Mouse (Mus musculus): ENCODE results near the gene Sart1. TPM values are rescaled to one million over a fixed set of nuclear protein-coding genes. Genes with fewer than 3 reads are reported as not detected.

Sart1 gene
- 61.2 and 66.4 TPM in 2 replicates for polyA plus RNA-seq (2015; fragmentation: Nextera tagmentation; extraction: Ambion mirVana)

DNA sequence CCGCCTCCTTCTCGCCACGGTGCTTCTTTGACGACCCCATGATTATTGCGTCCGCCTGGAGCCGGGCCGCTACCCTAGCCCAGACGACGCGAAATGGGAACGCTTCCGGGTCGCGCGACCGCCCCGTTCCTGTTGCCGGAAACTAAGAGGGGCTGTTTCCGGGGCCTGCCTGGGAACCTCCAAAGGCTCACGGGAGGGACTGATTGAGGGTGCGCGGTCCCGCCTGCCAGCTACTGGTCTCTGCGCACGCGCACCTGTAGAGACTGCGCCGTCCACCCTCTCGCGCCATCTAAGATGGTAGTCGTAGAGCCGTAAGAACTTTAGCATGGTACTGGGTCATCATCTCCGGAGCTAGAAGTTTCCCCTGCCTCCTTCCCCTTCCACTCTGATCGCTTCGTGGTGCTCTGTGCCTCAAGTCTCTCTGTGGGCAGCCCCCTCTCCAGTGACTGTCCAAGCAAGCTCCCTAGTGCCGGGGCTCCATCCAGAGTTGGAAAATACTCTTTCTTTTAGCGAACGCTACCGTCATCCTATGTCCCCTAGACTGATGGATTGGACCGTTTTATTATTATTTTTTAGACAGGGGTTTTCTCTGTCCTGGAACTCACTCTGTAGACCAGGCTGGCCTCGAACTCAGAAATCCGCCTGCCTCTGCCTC is at the start of gene Sart1:
TSS of gene Sart1 (minus strand) at position 116 of the 655 bp plus-strand sequence.
- peak; percentile 96 for ATAC-seq
- peak within 1 kb of the TSS; percentile 88 for H3K27ac ChIP-seq
- peaks cover 18% of the 10 kb centered on the region for H3K36me3 ChIP-seq
- no peaks in the 10 kb centered on the region for H3K27me3 ChIP-seq (replicated peaks)
- H3K9me3 ChIP-seq = no peaks in the 10 kb centered on the region
- peak within 1 kb of the TSS; percentile 84 for H3K4me2 ChIP-seq (replicated peaks)
- peak within 1 kb of the TSS; percentile 97 for H3K4me3 ChIP-seq (replicated peaks)
- peaks cover 24% of the 10 kb centered on the region for H3K4me1 ChIP-seq (replicated peaks)
- peak within 1 kb of the TSS; percentile 91 for H3K9ac ChIP-seq
- 2% methylated on average over 43 of the region's 43 CpGs for WGBS

DNA sequence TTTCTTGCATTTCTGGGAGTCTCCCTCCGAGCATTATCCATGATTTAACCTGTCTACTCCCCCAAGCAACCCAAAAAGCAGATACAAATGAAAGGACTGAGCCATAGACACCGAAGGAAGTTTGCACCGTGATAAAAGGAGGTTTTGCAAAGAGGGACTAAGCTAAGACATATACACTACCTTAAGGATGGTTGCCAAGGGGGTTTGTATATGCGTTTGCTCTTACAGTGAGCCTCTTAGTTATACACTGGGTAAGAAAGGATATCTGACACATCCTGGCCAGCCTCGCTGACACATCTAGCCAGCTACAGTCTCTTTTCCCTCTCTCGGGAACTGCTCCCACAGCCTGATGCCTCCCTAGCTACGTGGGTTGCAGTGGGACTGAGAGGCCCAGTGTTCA is 45.4 kb upstream of the Sart1 start:
- no peaks in the 10 kb centered on the region for H3K27me3 ChIP-seq (replicated peaks)
- peaks cover 13% of the 10 kb centered on the region for H3K4me1 ChIP-seq (replicated peaks)
- no peak for ATAC-seq
- peak overlapping the region; percentile 45; the same call in 1 of the 2 replicates for H3K9ac ChIP-seq
- 64% methylated on average over 7 of the region's 7 CpGs for WGBS
- peak overlapping the region; percentile 35; the same call in 1 of the 2 replicates for H3K4me3 ChIP-seq (replicated peaks)
- peak overlapping the region; percentile 88 for H3K4me2 ChIP-seq (replicated peaks)
- no peaks in the 10 kb centered on the region for H3K36me3 ChIP-seq
- H3K27ac ChIP-seq = peak overlapping the region; percentile 74
- H3K9me3 ChIP-seq = no peaks in the 10 kb centered on the region

DNA sequence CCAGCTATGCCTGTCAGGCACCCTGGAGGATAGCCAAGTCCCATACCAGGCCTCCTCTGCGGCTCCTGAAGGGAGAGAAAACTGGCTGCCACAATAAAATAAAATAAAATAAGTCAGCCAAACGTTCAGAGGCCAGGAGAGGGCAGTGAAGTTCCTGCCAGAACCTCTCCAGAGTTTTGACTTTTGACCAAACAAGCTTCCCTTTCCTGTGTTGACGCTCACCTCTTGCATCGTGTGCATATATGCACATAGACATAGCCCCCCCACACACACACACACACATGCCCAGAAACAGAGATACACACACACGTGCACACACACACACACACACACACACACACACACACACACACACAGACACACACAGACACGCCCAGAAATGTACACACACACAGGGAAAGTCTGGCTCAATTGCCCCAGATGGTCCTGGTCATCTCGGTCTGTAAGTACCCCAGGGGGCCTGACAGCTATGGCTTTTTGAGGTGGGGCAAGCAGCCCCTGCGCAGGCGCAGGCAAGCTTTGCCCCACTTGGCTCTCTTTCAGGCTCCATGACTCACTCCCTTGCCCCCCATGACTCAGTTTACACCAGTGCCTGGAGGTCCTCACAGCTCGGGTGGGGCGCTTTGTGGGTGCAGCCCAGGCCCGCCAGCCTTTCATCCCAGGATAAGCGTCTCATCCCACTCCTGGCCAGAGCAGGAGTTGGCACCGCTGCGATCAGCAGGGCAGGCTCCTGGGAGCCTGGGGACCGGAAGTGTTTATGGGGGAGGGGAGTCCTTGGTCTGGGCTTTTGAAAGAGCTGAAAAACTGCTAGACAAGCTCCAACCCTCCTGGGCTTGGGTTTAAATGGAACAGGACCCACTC is 44.7 kb upstream of the Sart1 start:
- Histone ChIP-seq H3K27me3 (replicated peaks) (no peaks in the 10 kb centered on the region), H3K4me3 (replicated peaks) (peak overlapping the region; percentile 35), H3K9me3 (no peaks in the 10 kb centered on the region), H3K27ac (peak overlapping the region; percentile 74), H3K36me3 (no peaks in the 10 kb centered on the region), H3K4me2 (replicated peaks) (peak overlapping the region; percentile 88), H3K9ac (peak overlapping the region; percentile 45), H3K4me1 (replicated peaks) (peaks cover 13% of the 10 kb centered on the region)
- WGBS = 4% methylated on average over 16 of the region's 16 CpGs
- peak; percentile 73 for ATAC-seq

DNA sequence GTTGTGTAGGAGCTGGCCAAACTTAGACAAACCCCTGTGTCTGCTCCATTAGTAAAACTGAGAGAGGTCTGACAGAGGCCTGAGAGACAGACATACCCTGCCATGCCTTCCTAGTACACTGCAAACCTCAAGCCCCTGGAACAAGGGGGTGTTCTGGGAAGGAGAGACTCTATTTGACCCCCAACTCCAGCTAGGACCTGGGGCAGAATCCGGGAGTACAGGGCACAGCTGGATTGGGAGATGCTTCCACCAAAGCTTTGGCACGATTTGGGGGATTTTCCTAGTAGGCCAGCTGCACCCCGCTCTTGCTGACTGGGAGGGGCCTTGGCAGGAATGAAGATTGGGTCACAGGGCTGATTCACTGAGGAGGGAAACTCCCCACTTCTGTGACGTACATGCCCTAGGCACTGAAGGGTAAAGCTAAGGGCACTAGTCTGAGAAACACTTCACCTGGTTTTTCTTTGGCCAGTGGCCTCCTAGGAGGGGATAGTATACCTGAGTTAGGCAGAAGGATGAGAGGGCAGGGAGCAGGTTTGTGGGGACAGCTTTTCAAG is 43.5 kb upstream of the Sart1 start:
- H3K9me3 ChIP-seq = no peaks in the 10 kb centered on the region
- H3K27ac ChIP-seq = no peak overlapping the region
- no peak overlapping the region for H3K9ac ChIP-seq
- H3K36me3 ChIP-seq = peaks cover 3% of the 10 kb centered on the region; the same call in 1 of the 2 replicates
- H3K4me3 ChIP-seq (replicated peaks) = no peak overlapping the region
- no peak for ATAC-seq
- H3K27me3 ChIP-seq (replicated peaks) = no peaks in the 10 kb centered on the region
- 73% methylated on average over 4 of the region's 4 CpGs for WGBS
- peaks cover 19% of the 10 kb centered on the region for H3K4me1 ChIP-seq (replicated peaks)
- H3K4me2 ChIP-seq (replicated peaks) = no peak overlapping the region

DNA sequence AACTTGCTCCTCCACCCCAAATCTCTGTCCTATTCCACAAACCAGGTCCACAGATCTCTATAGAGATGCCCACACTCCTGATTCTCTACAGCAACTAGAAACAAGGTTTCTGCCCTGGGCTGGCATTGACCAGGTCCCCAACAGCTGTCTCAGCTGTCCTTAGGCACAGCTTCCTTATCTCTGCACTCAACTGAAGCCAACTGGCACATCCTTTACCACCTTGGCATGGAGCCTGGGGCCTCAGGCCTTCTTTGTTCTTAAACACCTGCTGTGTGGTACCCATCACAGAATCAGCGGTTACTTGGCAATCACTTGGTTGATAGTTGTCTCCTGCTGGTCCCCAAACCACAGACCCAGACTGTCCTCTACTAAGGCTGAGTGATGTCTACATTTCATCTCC is 41.9 kb upstream of the Sart1 start:
- no peak overlapping the region for H3K4me2 ChIP-seq (replicated peaks)
- H3K36me3 ChIP-seq = peaks cover 9% of the 10 kb centered on the region
- H3K27ac ChIP-seq = no peak overlapping the region
- H3K9ac ChIP-seq = no peak overlapping the region
- no peaks in the 10 kb centered on the region for H3K9me3 ChIP-seq
- no peak for ATAC-seq
- no peaks in the 10 kb centered on the region for H3K27me3 ChIP-seq (replicated peaks)
- H3K4me3 ChIP-seq (replicated peaks) = no peak overlapping the region
- peaks cover 32% of the 10 kb centered on the region for H3K4me1 ChIP-seq (replicated peaks)
- 84% methylated on average over 1 of the region's 1 CpGs for WGBS

DNA sequence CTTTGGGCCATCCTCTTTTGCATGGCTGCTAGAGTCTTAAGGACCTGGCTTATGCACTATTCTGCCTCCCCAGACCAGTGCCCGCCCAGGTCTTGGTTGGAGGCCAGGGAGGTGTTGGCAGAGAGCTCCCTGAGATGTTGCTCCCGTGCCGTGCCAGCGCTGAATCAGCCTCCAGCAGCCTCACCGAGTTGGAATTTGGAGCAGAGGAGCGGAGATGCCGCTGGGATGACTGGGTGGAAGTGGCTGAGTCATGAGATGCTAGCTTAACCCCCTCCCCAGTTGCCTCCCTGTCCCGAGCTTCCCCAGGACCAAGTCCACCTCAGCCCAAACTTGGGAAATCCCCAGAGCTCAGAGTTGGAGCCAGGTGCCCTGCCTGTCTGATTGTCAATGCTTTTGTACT is 41.3 kb upstream of the Sart1 start:
- Histone ChIP-seq H3K9me3 (no peaks in the 10 kb centered on the region), H3K36me3 (peaks cover 9% of the 10 kb centered on the region), H3K4me1 (replicated peaks) (peaks cover 32% of the 10 kb centered on the region), H3K27ac (no peak overlapping the region), H3K9ac (no peak overlapping the region), H3K4me2 (replicated peaks) (no peak overlapping the region), H3K27me3 (replicated peaks) (no peaks in the 10 kb centered on the region), H3K4me3 (replicated peaks) (no peak overlapping the region)
- WGBS = 65% methylated on average over 8 of the region's 8 CpGs
- no peak for ATAC-seq

DNA sequence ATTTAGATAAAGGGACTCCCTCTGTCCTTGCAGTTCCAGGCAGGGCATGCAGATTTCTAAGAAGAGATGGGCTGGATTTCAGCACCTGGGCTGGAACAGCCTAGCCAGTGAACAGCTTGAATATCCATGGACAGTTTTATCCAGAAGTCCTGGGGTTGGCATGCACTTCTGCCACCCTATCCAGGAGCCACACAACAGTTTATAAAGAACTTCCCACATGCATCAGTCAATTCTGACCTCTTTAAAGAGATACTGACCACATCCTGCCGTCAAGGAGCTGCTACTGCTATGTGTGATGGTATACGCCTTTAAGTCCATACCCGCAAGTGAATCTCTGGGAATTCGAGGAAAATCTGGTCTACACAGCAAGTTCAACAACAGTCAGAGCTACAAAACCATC is 40.7 kb upstream of the Sart1 start:
- H3K9me3 ChIP-seq = no peaks in the 10 kb centered on the region
- H3K4me3 ChIP-seq (replicated peaks) = no peak overlapping the region
- peaks cover 32% of the 10 kb centered on the region for H3K4me1 ChIP-seq (replicated peaks)
- 76% methylated on average over 4 of the region's 4 CpGs for WGBS
- ATAC-seq = no peak
- H3K9ac ChIP-seq = no peak overlapping the region
- no peaks in the 10 kb centered on the region for H3K27me3 ChIP-seq (replicated peaks)
- peaks cover 9% of the 10 kb centered on the region for H3K36me3 ChIP-seq
- no peak overlapping the region for H3K4me2 ChIP-seq (replicated peaks)
- H3K27ac ChIP-seq = no peak overlapping the region

DNA sequence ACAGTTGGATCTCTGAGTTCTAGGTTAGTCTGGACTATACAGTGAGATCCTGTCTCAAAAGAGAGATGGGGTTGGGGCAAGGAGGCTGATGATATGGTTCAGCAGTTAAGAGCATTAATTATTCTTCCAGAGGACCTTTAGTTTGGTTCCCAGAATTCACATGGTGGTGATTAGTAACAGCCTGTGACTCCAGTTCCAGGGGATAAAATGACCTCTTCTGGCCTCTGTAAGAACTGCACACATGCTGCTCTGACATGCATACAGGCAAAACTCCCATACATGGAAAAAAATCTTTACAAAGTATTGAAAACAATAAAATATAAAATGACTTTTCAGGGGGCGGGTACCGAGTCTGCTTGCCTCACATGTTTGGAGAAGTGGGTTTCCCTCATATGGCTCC is 39.6 kb upstream of the Sart1 start:
- 80% methylated on average over 2 of the region's 2 CpGs for WGBS
- Histone ChIP-seq H3K4me1 (replicated peaks) (peaks cover 31% of the 10 kb centered on the region), H3K4me3 (replicated peaks) (no peak overlapping the region), H3K27me3 (replicated peaks) (no peaks in the 10 kb centered on the region), H3K27ac (no peak overlapping the region), H3K9ac (no peak overlapping the region), H3K4me2 (replicated peaks) (no peak overlapping the region), H3K36me3 (peaks cover 9% of the 10 kb centered on the region), H3K9me3 (no peaks in the 10 kb centered on the region)
- no peak for ATAC-seq

DNA sequence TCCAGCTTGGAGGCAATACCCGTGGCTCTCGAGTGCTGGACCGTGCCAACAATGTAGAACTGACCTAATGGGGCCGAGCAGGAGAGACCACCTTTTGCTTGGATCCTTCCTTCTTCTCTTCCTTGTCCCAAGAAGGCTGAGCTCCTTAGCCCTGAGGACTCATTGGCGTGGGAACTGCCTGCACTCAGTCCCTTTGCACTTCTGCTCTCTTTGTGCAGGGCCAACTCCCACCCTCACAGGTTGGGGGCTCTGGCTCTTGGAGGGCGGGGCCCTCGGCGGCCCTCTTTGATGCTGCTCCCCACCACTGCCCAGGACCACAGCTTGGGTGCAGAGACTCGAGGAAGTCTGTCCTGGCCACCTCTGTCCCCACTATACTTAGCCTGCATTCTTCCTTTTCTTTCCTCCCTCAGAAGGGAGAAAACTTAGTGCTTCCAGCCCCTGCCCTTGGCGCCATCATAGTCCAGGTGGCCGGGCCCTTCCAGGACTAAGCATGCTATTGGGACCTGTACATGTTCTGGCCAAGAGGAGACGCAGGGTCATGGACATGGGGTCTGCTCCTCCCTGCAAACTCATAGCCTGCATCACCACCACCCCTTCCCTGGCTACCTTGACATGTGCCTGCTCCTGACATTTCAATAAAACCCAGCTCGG is 38.3 kb upstream of the Sart1 start:
- Histone ChIP-seq H3K9ac (no peak overlapping the region), H3K4me3 (replicated peaks) (peak overlapping the region; percentile 83; the same call in 1 of the 2 replicates), H3K27me3 (replicated peaks) (no peaks in the 10 kb centered on the region), H3K36me3 (peaks cover 11% of the 10 kb centered on the region), H3K9me3 (no peaks in the 10 kb centered on the region), H3K4me1 (replicated peaks) (peaks cover 28% of the 10 kb centered on the region), H3K27ac (no peak overlapping the region), H3K4me2 (replicated peaks) (peak overlapping the region; percentile 64)
- WGBS = 92% methylated on average over 13 of the region's 13 CpGs
- ATAC-seq = no peak

DNA sequence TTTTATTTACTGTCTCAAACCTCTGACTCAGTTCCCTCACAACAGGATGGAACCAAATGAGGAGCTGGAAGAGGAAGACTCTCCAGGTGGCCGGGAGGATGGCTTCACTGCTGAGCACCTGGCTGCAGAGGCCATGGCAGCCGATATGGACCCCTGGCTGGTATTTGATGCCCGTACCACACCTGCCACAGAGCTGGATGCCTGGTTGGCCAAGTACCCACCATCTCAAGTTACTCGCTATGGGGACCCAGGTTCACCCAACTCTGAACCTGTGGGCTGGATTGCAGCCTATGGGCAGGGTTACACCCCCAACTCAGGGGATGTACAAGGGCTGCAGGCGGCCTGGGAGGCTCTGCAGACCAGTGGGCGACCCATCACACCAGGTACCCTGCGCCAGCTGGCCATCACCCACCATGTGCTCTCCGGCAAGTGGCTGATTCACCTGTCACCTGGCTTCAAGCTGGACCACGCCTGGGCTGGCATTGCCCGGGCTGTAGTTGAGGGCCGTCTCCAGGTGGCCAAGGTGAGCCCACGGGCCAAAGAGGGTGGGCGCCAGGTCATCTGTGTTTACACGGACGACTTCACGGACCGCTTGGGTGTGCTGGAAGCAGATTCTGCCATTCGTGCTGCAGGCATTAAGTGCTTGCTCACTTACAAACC is 37.5 kb upstream of the Sart1 start:
- peak overlapping the region; percentile 90 for H3K9ac ChIP-seq
- no peak for ATAC-seq
- H3K27ac ChIP-seq = no peak overlapping the region
- H3K9me3 ChIP-seq = no peaks in the 10 kb centered on the region
- H3K4me1 ChIP-seq (replicated peaks) = peaks cover 28% of the 10 kb centered on the region
- H3K4me3 ChIP-seq (replicated peaks) = peak overlapping the region; percentile 83
- 79% methylated on average over 18 of the region's 18 CpGs for WGBS
- peak overlapping the region; percentile 64 for H3K4me2 ChIP-seq (replicated peaks)
- H3K36me3 ChIP-seq = peaks cover 11% of the 10 kb centered on the region
- H3K27me3 ChIP-seq (replicated peaks) = no peaks in the 10 kb centered on the region

DNA sequence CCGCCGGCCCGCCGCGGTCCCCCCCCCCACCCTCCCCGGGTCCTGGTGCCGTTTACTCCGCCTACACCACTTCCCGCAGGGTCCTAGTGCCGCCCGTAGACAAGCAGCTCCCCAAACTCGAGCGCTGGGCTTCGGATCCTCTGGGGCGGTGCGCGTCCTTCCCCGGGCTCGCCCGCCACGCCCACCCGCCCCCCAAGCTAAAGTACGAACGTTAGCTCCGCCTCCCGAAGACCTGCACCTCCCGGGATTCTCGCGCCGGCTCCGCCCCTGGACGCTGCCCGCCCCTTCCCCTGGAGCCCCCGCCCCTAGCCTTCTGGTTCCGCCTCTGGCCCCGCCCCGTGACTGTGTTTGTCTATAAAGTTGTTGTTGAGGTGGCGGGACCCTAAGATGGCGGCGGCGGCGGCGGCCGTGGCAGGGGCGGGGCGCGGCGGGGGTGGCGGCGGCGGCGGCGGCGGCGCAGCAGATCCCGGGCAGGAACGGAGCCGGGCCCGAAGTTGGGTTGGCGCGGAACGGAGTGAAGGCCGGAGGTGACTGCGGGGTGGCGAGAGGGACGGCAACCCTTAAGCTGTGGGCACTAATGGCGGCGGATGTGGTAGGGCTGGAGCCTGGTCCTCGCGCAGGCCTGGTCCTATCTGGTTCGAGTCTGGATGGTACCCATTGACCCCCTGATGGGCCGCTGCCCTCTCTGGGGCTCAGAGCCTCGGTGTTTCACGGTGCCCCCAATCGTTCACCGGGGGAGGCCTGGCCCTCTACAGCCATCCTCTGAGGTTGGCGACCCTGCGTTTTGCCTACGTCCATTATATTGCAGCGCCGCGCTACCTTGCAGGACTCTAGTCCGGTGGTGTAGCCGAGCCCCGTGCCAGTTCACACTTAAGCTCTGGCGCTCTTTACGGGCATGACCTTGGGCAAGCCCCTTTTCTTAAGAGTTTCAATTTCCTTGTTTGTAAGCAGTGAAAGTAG is 36.6 kb upstream of the Sart1 start, which contains the start of the genes Drap1 and AI837181:
TSS of gene Drap1 (minus strand) at position 198 of the 960 bp plus-strand sequence.
TSS of gene AI837181 (plus strand) at position 363 of the 960 bp plus-strand sequence.
- peak within 1 kb of the TSS; percentile 94 for H3K27ac ChIP-seq
- H3K36me3 ChIP-seq = peaks cover 17% of the 10 kb centered on the region
- H3K4me3 ChIP-seq (replicated peaks) = peak within 1 kb of the TSS; percentile 83
- peaks cover 28% of the 10 kb centered on the region for H3K4me1 ChIP-seq (replicated peaks)
- under 1% methylated on average over 86 of the region's 87 CpGs for WGBS
- H3K27me3 ChIP-seq (replicated peaks) = no peaks in the 10 kb centered on the region
- no peaks in the 10 kb centered on the region for H3K9me3 ChIP-seq
- H3K9ac ChIP-seq = peak within 1 kb of the TSS; percentile 90
- ATAC-seq = peak; percentile 94
- H3K4me2 ChIP-seq (replicated peaks) = peak within 1 kb of the TSS; percentile 92

Data from intestine, embryonic 15.5 days (tissue).